Mouse (Mus musculus): ENCODE results near the gene Hacd2.

Hacd2 gene

GRCm38 (mm10) chr16:35022242-35023137 lies at the start of gene Hacd2:
Gene Hacd2, plus strand, starts transcription at chr16:35022428.
- DNase-seq = peak; percentile 97

GRCm38 (mm10) chr16:34972471-34972870 lies 49.8 kb upstream of the Hacd2 start:
- no peak for DNase-seq

- peak; percentile 39 for DNase-seq
Measured at GRCm38 (mm10) chr16:34975544-34975943, 46.7 kb upstream of the Hacd2 start.

GRCm38 (mm10) chr16:34976630-34977029 lies 45.6 kb upstream of the Hacd2 start:
- DNase-seq = peak; percentile 58

GRCm38 (mm10) chr16:34978018-34978417 lies 44.2 kb upstream of the Hacd2 start:
- no peak for DNase-seq

- no peak for DNase-seq
Measured at GRCm38 (mm10) chr16:34981009-34981408, 41.2 kb upstream of the Hacd2 start.

GRCm38 (mm10) chr16:34984203-34985030 lies 37.8 kb upstream of the Hacd2 start:
- no peak for DNase-seq

GRCm38 (mm10) chr16:34985031-34985346 lies 37.2 kb upstream of the Hacd2 start:
- no peak for DNase-seq

- no peak for DNase-seq
Measured at GRCm38 (mm10) chr16:34986211-34986825, 35.9 kb upstream of the Hacd2 start.

GRCm38 (mm10) chr16:34991365-34991764 lies 30.9 kb upstream of the Hacd2 start:
- no peak for DNase-seq

- no peak for DNase-seq
Measured at GRCm38 (mm10) chr16:34992854-34993253, 29.4 kb upstream of the Hacd2 start.

GRCm38 (mm10) chr16:34993694-34994330 lies 28.4 kb upstream of the Hacd2 start:
- DNase-seq = no peak

- peak; percentile 61 for DNase-seq
Measured at GRCm38 (mm10) chr16:34994641-34995141, 27.5 kb upstream of the Hacd2 start.

- peak; percentile 80 for DNase-seq
Measured at GRCm38 (mm10) chr16:34996133-34996532, 26.1 kb upstream of the Hacd2 start.

- DNase-seq = no peak
Measured at GRCm38 (mm10) chr16:34997052-34997451, 25.2 kb upstream of the Hacd2 start.

GRCm38 (mm10) chr16:34997576-34997975 lies 24.7 kb upstream of the Hacd2 start:
- no peak for DNase-seq

GRCm38 (mm10) chr16:34999016-34999415 lies 23.2 kb upstream of the Hacd2 start:
- no peak for DNase-seq

GRCm38 (mm10) chr16:34999986-35000385 lies 22.2 kb upstream of the Hacd2 start:
- DNase-seq = no peak

- DNase-seq = no peak
Measured at GRCm38 (mm10) chr16:35000923-35001560, 21.2 kb upstream of the Hacd2 start.

- no peak for DNase-seq
Measured at GRCm38 (mm10) chr16:35004356-35004755, 17.9 kb upstream of the Hacd2 start.

GRCm38 (mm10) chr16:35004756-35005155 lies 17.5 kb upstream of the Hacd2 start:
- DNase-seq = no peak

- no peak for DNase-seq
Measured at GRCm38 (mm10) chr16:35006251-35006650, 16.0 kb upstream of the Hacd2 start.
